Mouse (Mus musculus) layer of hippocampus, adult 18-20 months (tissue): ENCODE data around the gene Gpt2. TPM values are rescaled to one million over a fixed set of nuclear protein-coding genes. Genes with fewer than 3 reads are reported as not detected.

Experiments used
- DNase-seq, 2 experiments: peaks; one replicate each; pipeline ENCODE4 v3.0.0; 2022; ENCODE audit warnings: low spot score in 2 of 2
- total RNA-seq, 2 experiments: library from RNA; stranded (reverse); gene quantifications; 2 replicates each; pipeline ENCODE4 v1.2.3; 2021

Gpt2 gene
- total RNA-seq, 2 experiments from 2014 or later = 86.8 to 90.7 TPM

GRCm38 (mm10) chr8:85521332-85521731 is 29.0 kb downstream of the Gpt2 start:
- DNase-seq = no peak

- no peak for DNase-seq
Measured at GRCm38 (mm10) chr8:85524086-85524485, 31.7 kb downstream of the Gpt2 start.

- peak; percentile 51 to 75 for DNase-seq
Measured at GRCm38 (mm10) chr8:85526105-85526504, 33.7 kb downstream of the Gpt2 start.

- no peak for DNase-seq
Measured at GRCm38 (mm10) chr8:85528959-85529358, 36.6 kb downstream of the Gpt2 start.

GRCm38 (mm10) chr8:85530717-85531116 is 38.3 kb downstream of the Gpt2 start:
- DNase-seq = no peak

- no peak for DNase-seq
Measured at GRCm38 (mm10) chr8:85531471-85531870, 39.1 kb downstream of the Gpt2 start.

GRCm38 (mm10) chr8:85532843-85533242 is 40.5 kb downstream of the Gpt2 start:
- DNase-seq = no peak

GRCm38 (mm10) chr8:85533434-85533833 is 41.1 kb downstream of the Gpt2 start:
- no peak for DNase-seq

- no peak for DNase-seq
Measured at GRCm38 (mm10) chr8:85534163-85534562, 41.8 kb downstream of the Gpt2 start.

- no peak for DNase-seq
Measured at GRCm38 (mm10) chr8:85536332-85536731, 44.0 kb downstream of the Gpt2 start.

- no peak for DNase-seq
Measured at GRCm38 (mm10) chr8:85551934-85552333, 59.6 kb downstream of the Gpt2 start.

- peak; percentile 19 to 59 for DNase-seq
Measured at GRCm38 (mm10) chr8:85554391-85555180, 62.2 kb downstream of the Gpt2 start.

- DNase-seq = peak; percentile 85 to 90
Measured at GRCm38 (mm10) chr8:85555181-85556145, 63.1 kb downstream of the Gpt2 start, which contains the start of gene Dnaja2. Gene Dnaja2 (minus strand): TSS chr8:85555344.

- DNase-seq = no peak
Measured at GRCm38 (mm10) chr8:85556986-85557600, 64.7 kb downstream of the Gpt2 start.

- DNase-seq = no peak
Measured at GRCm38 (mm10) chr8:85557601-85557986, 65.2 kb downstream of the Gpt2 start.

GRCm38 (mm10) chr8:85559201-85559600 is 66.8 kb downstream of the Gpt2 start:
- no peak for DNase-seq

GRCm38 (mm10) chr8:85559966-85560365 is 67.6 kb downstream of the Gpt2 start:
- no peak for DNase-seq

GRCm38 (mm10) chr8:85563336-85563735 is 71.0 kb downstream of the Gpt2 start:
- DNase-seq = no peak

- DNase-seq = no peak
Measured at GRCm38 (mm10) chr8:85565186-85565585, 72.8 kb downstream of the Gpt2 start.

- DNase-seq = no peak
Measured at GRCm38 (mm10) chr8:85567801-85568200, 75.4 kb downstream of the Gpt2 start.

GRCm38 (mm10) chr8:85570466-85570865 is 78.1 kb downstream of the Gpt2 start:
- DNase-seq = no peak
